Comparison of ENCODE assay signal across 16 mouse cellular contexts in genomic region chr16:46212504-46212903, GRCm38 (mm10).
"Had no signal": no experiment of that assay in that cellular context is flagged by ENCODE, and none has a peak within 500 bp of the region (broad histone marks: within the 10 kb centered on the region; RNA-seq: fewer than 3 reads in every experiment).

No protein-coding gene starts in this region.

- H3K4me2 ChIP-seq: limb, embryonic 12.5 days; liver, embryonic 13.5 days; lung, embryonic 15.5 days; midbrain, embryonic 11.5 days; midbrain, embryonic 15.5 days had no signal

- H3K27ac ChIP-seq: layer of hippocampus, adult 2 months; limb, embryonic 12.5 days; liver, embryonic 13.5 days; lung, embryonic 15.5 days; macrophage; midbrain, embryonic 15.5 days had no signal

- H3K9ac ChIP-seq: limb, embryonic 12.5 days; liver, embryonic 13.5 days; liver, postnatal 0 days; lung, embryonic 15.5 days; midbrain, embryonic 15.5 days had no signal

- ATAC-seq: liver, postnatal 0 days; midbrain, embryonic 15.5 days had no signal

- H3K9me3 ChIP-seq: limb, embryonic 12.5 days; liver, embryonic 13.5 days; lung, embryonic 15.5 days; megakaryocyte, embryonic 14.5 days; midbrain, embryonic 15.5 days had no signal

- DNase-seq: kidney, postnatal 10 days; kidney, postnatal 4 days; liver; liver, embryonic 13.5 days; liver, postnatal 0 days; lung, postnatal 14 days; spleen, adult 18-20 months; thymus, adult 2 months; thymus, postnatal 25 days had no signal

- H3K27me3 ChIP-seq: limb, embryonic 12.5 days; liver, embryonic 13.5 days; lung, embryonic 15.5 days; megakaryocyte, embryonic 14.5 days; midbrain, embryonic 15.5 days had no signal

- H3K4me1 ChIP-seq: limb, embryonic 12.5 days; liver, embryonic 13.5 days; lung, embryonic 15.5 days; megakaryocyte, embryonic 14.5 days; midbrain, embryonic 15.5 days had no signal

- H3K4me3 ChIP-seq: layer of hippocampus, adult 2 months; limb, embryonic 12.5 days; liver, embryonic 13.5 days; lung, embryonic 15.5 days; megakaryocyte, embryonic 14.5 days; midbrain, embryonic 15.5 days had no signal

- H3K36me3 ChIP-seq: limb, embryonic 12.5 days; liver, embryonic 13.5 days; lung, embryonic 15.5 days; midbrain, embryonic 15.5 days had no signal
